Mouse (Mus musculus) spleen, adult 2 months (tissue): Measurements from ENCODE around the gene Nphp1.

ENCODE experiments used
- CTCF ChIP-seq: fragments of 200-500 bp; IDR thresholded peaks from 2 replicates; pipeline ENCODE4 v1.5.1; 2011; ENCODE audit warnings: mild to moderate bottlenecking, inconsistent platforms; ENCODE audit not compliant: insufficient read depth, insufficient read length, insufficient replicate concordance; ENCODE audit errors: extremely low read depth
- POLR2A ChIP-seq: fragments of 200-500 bp; IDR thresholded peaks from 2 replicates; pipeline ENCODE4 v1.6.1; 2011; ENCODE audit warnings: low read depth, low read length, inconsistent platforms

DNA sequence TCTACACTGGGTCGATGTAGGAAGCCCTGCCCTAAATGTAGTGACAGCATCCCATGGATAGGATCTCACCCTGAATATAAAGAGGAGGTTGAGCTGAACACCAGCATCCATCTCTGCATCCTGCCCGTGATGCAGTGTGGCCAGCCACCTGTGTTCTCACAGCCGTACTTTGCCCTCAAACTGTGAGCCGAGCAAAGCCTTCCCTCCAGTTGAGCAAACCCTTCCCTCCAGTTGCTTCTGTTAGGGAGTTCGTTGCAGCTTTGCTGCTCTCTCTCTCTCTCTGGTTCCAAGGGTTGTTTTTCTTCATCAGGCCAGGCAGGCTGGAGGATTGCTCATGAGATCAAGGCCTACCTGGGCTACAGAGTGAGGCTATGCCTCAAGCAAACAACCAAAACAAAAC is 53.8 kb downstream of the Nphp1 start:
- TF ChIP-seq CTCF (no peak), POLR2A (no peak)
